Mouse (Mus musculus) gastrocnemius, postnatal 14 days (tissue): ENCODE measurements around the gene Kcnk2. TPM values are rescaled to one million over a fixed set of nuclear protein-coding genes. Genes with fewer than 3 reads are reported as not detected.

Experiments
- microRNA-seq, 2 experiments: library from miRNA; unstranded; fragments of <30 nt; microRNA quantifications; one replicate each; pipeline ENCODE4 v1.2.0; 2021
- total RNA-seq, 2 experiments: library from RNA; stranded (reverse); gene quantifications; 2 replicates each; pipeline ENCODE4 v1.2.3; 2021

Gene Kcnk2
- total RNA-seq, 2 experiments from 2014 or later = 2.1 to 2.5 TPM

Small RNAs within 50 kb of the gene (microRNA-seq; reads per million reads assigned to microRNA genes)
- 0 reads per million in 2 experiments for gene Gm24092
